Mouse (Mus musculus) C2C12 (cell line): ENCODE measurements at regions not wholly inside any gene's neighbourhood (a gene's known extent, or its start where the extent isn't known, plus 50 kb on each side); places are given as distances from the start of the nearest gene placed in this dataset.

Experiments used
- H3K27me3 ChIP-seq: one replicate; pipeline ENCODE4 v1.6.1; 2011; ENCODE audit not compliant: control insufficient read depth, insufficient read depth, insufficient read length
- H3K36me3 ChIP-seq: one replicate; pipeline ENCODE4 v1.6.1; 2011; ENCODE audit not compliant: control insufficient read depth, insufficient read depth
- H3K4me3 ChIP-seq: one replicate; pipeline ENCODE4 v1.5.1; 2011; ENCODE audit warnings: mild to moderate bottlenecking, control low read depth; ENCODE audit not compliant: poor library complexity, insufficient read depth, severe bottlenecking
- H3K79me2 ChIP-seq: one replicate; pipeline ENCODE4 v1.6.1; 2011; ENCODE audit not compliant: control insufficient read depth, insufficient read depth
- H3K79me3 ChIP-seq: one replicate; pipeline ENCODE4 v1.6.1; 2011; ENCODE audit warnings: low read depth, control low read depth
- H3ac ChIP-seq: one replicate; pipeline ENCODE3; 2011; ENCODE audit warnings: low read depth; ENCODE audit not compliant: control insufficient read depth, insufficient read length
- CEBPB ChIP-seq: IDR thresholded peaks from one replicate; pipeline ENCODE4 v1.6.1; 2011; ENCODE audit warnings: low read depth, mild to moderate bottlenecking, control low read depth, moderate library complexity
- CTCF ChIP-seq: IDR thresholded peaks from one replicate; pipeline ENCODE4 v1.5.1; 2011; ENCODE audit not compliant: control insufficient read depth, insufficient read depth, insufficient read length
- FOSL1 ChIP-seq: IDR thresholded peaks from one replicate; pipeline ENCODE4 v1.8.0; 2011; ENCODE audit warnings: mild to moderate bottlenecking, low read length; ENCODE audit not compliant: poor library complexity, insufficient read depth, severe bottlenecking
- MAX ChIP-seq: IDR thresholded peaks from one replicate; pipeline ENCODE4 v1.6.1; 2011; ENCODE audit warnings: mild to moderate bottlenecking, control low read depth
- MYOD1 ChIP-seq: IDR thresholded peaks from one replicate; pipeline ENCODE4 v1.6.1; 2011; ENCODE audit warnings: low read depth; ENCODE audit not compliant: control insufficient read depth, insufficient read length
- MYOG ChIP-seq: IDR thresholded peaks from one replicate; pipeline ENCODE4 v1.6.1; 2011; ENCODE audit not compliant: control insufficient read depth, insufficient read length; ENCODE audit errors: extremely low read depth
- USF1 ChIP-seq: IDR thresholded peaks from one replicate; pipeline ENCODE4 v1.6.1; 2011; ENCODE audit warnings: low read depth, mild to moderate bottlenecking, control low read depth, moderate library complexity

DNA sequence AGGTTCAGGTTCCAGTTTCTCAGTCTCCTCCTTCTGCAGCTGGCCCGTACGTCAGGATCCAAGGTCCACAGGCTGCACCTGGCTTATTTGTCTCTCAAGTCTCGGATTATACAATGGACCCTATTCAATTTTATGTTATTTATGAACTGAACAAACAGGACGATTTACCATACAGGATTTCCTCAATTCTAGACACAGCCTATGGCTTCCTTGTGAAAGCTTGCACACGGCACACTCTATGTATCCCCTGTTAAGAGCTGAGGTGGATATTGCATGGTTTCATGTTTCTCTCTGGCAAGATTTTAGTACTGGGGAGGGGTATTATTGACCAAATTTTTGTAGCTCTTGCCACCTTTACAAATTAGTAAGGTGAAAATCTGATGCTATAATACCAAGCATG lies 81.6 kb upstream of the Plcb4 start:
- H3ac ChIP-seq, result no peak overlapping the region
- H3K79me3 ChIP-seq, result no peaks in the 10 kb centered on the region
- H3K79me2 ChIP-seq, result no peaks in the 10 kb centered on the region
- TF ChIP-seq CTCF, result no peak
- no peak for TF ChIP-seq FOSL1
- H3K4me3 ChIP-seq, result no peak overlapping the region
- H3K36me3 ChIP-seq, result no peaks in the 10 kb centered on the region
- H3K27me3 ChIP-seq, result no peaks in the 10 kb centered on the region

DNA sequence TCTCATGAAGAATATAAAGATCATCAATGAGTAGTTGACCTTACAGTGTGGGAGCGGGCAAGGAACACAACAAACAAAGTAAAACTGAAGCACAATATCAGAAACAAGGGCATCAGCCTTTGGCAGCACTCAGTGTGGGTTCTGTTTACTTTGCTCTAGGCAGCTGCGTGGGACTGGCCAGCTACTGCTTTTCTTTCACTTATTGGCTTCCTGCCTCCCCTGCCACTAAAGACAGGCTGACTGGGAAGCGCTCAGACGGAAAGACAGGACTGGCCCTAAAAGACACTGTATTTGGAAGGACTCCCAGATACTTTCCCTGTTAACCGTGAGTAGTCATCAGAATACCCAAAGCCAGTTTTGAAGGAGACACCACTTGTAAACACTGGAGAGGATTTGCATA lies 80.7 kb upstream of the Plcb4 start:
- H3K79me3 ChIP-seq, result no peaks in the 10 kb centered on the region
- H3ac ChIP-seq, result no peak overlapping the region

GRCm38 (mm10) chr2:135579514-135579913 lies 79.3 kb upstream of the Plcb4 start:
- Histone ChIP-seq H3K4me3 (no peak overlapping the region), H3K36me3 (no peaks in the 10 kb centered on the region), H3ac (no peak overlapping the region), H3K79me3 (no peaks in the 10 kb centered on the region), H3K79me2 (no peaks in the 10 kb centered on the region), H3K27me3 (no peaks in the 10 kb centered on the region)
- TF ChIP-seq CEBPB (peak; percentile 79), USF1 (no peak)

More for the DNA sequence above, 80.7 kb upstream of the Plcb4 start:
- Histone ChIP-seq H3K36me3 (no peaks in the 10 kb centered on the region), H3K4me3 (no peak overlapping the region), H3K27me3 (no peaks in the 10 kb centered on the region), H3K79me2 (no peaks in the 10 kb centered on the region)
- no peak for TF ChIP-seq CTCF
- TF ChIP-seq MAX, result no peak
- no peak for TF ChIP-seq MYOD1
- TF ChIP-seq CEBPB, result no peak
- TF ChIP-seq USF1, result no peak
- no peak for TF ChIP-seq FOSL1
- TF ChIP-seq MYOG, result no peak

DNA sequence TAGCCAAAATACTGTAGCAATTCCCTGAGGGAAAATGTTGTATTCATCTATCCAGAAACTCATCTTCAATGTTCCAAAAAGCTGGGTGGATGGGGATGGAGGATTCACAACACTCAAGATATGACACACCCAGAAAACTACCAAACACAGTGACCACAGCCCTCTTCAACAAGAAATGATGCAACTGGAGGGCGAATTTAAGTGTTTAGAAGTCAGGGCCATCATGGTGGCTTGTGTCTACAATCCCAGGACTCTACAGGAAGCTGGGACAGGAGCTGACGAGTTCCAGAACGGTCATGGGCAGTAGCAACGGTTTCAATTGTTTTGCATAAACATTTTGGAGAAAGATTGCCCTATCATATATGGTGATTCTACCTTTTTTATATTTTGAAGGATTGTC lies 78.8 kb upstream of the Plcb4 start:
- Histone ChIP-seq H3K4me3 (no peak overlapping the region), H3K27me3 (no peaks in the 10 kb centered on the region), H3ac (no peak overlapping the region), H3K79me2 (no peaks in the 10 kb centered on the region), H3K79me3 (no peaks in the 10 kb centered on the region), H3K36me3 (no peaks in the 10 kb centered on the region)
- TF ChIP-seq MAX (no peak), MYOG (no peak), MYOD1 (no peak), CTCF (no peak), FOSL1 (no peak), CEBPB (no peak), USF1 (no peak)

- H3K36me3 ChIP-seq, result no peaks in the 10 kb centered on the region
- no peaks in the 10 kb centered on the region for H3K79me3 ChIP-seq
- no peak for TF ChIP-seq CEBPB
- no peak for TF ChIP-seq MYOD1
- no peak for TF ChIP-seq MYOG
- TF ChIP-seq MAX, result no peak
- TF ChIP-seq CTCF, result no peak
- no peak for TF ChIP-seq FOSL1
- no peak for TF ChIP-seq USF1
- no peak overlapping the region for H3ac ChIP-seq
- no peak overlapping the region for H3K4me3 ChIP-seq
- no peaks in the 10 kb centered on the region for H3K27me3 ChIP-seq
- no peaks in the 10 kb centered on the region for H3K79me2 ChIP-seq
Observed at GRCm38 (mm10) chr2:135582341-135582740, 76.5 kb upstream of the Plcb4 start.

GRCm38 (mm10) chr2:135606306-135606705 lies 52.5 kb upstream of the Plcb4 start:
- H3K79me3 ChIP-seq, result no peaks in the 10 kb centered on the region
- H3K79me2 ChIP-seq, result no peaks in the 10 kb centered on the region
- H3K27me3 ChIP-seq, result no peaks in the 10 kb centered on the region
- H3K4me3 ChIP-seq, result no peak overlapping the region
- TF ChIP-seq CEBPB (no peak), MYOG (no peak), USF1 (no peak), MAX (no peak), FOSL1 (no peak), MYOD1 (no peak), CTCF (no peak)
- H3ac ChIP-seq, result no peak overlapping the region
- no peaks in the 10 kb centered on the region for H3K36me3 ChIP-seq
